Mouse (Mus musculus): ENCODE results near the gene Mepce.

GRCm38 (mm10) chr5:137776408-137776918, 11.0 kb downstream of the Mepce start:
- no peak for TF ChIP-seq ZMIZ1 (IDR thresholded peaks at IDR 0.05; ENCODE audit: low read depth, low read length)
- no peak for TF ChIP-seq EP300 (IDR thresholded peaks at IDR 0.05; ENCODE audit: low read depth in 1 of 2, low read length in 2 of 2)
- no peak for TF ChIP-seq CTCF (IDR thresholded peaks at IDR 0.05 in 2 of 3, conservative IDR thresholded peaks at IDR 0.05 in 1 of 3; ENCODE audit: control insufficient read depth in 1 of 3, insufficient read depth in 1 of 3, low read depth in 2 of 3, low read length in 3 of 3, poor library complexity in 1 of 3, severe bottlenecking in 1 of 3)
- TF ChIP-seq POLR2AphosphoS5 (IDR thresholded peaks at IDR 0.05; ENCODE audit: borderline replicate concordance, low read depth, low read length), result no peak
- TF ChIP-seq E2F4 (IDR thresholded peaks at IDR 0.05; ENCODE audit: borderline replicate concordance, low read depth, low read length), result no peak
- TF ChIP-seq POLR2A (IDR thresholded peaks at IDR 0.05; ENCODE audit: control insufficient read depth in 1 of 2, insufficient read depth in 1 of 2, low read depth in 1 of 2, low read length in 2 of 2, poor library complexity in 1 of 2), result no peak
- TF ChIP-seq MAX (IDR thresholded peaks at IDR 0.05; ENCODE audit: low read length), result no peak
- no peak for TF ChIP-seq ELF1 (IDR thresholded peaks at IDR 0.05; ENCODE audit: low read depth, low read length)
- no peak for TF ChIP-seq TBP (IDR thresholded peaks at IDR 0.05; ENCODE audit: low read depth, low read length)
- TF ChIP-seq ZNF384 (IDR thresholded peaks at IDR 0.05; ENCODE audit: low read depth, low read length), result no peak
- no peak for TF ChIP-seq CHD2 (IDR thresholded peaks at IDR 0.05; ENCODE audit: low read length)
- TF ChIP-seq KAT2A (conservative IDR thresholded peaks at IDR 0.05; ENCODE audit: low read depth, low read length), result no peak

Data from MEL (cell line).